20 mouse cellular contexts compared by ENCODE assay signal in genomic region chr6:83322794-83323193, GRCm38 (mm10).
"Had no signal": no experiment of that assay in that cellular context is flagged by ENCODE, and none has a peak within 500 bp of the region (broad histone marks: within the 10 kb centered on the region; RNA-seq: fewer than 3 reads in every experiment).

No protein-coding gene starts in this region.

- DNase-seq: kidney, adult 18-20 months; kidney, adult 9 months; kidney, postnatal 14 days; kidney, postnatal 4 days; left cerebral cortex, postnatal 4 days; lung, adult 18-20 months; lung, postnatal 10 days; right cerebral cortex, postnatal 14 days; right cerebral cortex, postnatal 4 days; thymus, postnatal 25 days had no signal

- H3K36me3 ChIP-seq: limb, embryonic 12.5 days; limb, embryonic 15.5 days; lung, embryonic 15.5 days; midbrain, embryonic 13.5 days had no signal

- ATAC-seq: intestine, embryonic 16.5 days; liver, embryonic 12.5 days; midbrain, embryonic 13.5 days; midbrain, embryonic 16.5 days had no signal

- H3K27ac ChIP-seq: limb, embryonic 12.5 days; limb, embryonic 15.5 days; lung, embryonic 15.5 days; midbrain, embryonic 10.5 days; midbrain, embryonic 13.5 days had no signal

- H3K9me3 ChIP-seq: limb, embryonic 12.5 days; limb, embryonic 15.5 days; liver, embryonic 12.5 days; lung, embryonic 15.5 days; megakaryocyte, embryonic 14.5 days; midbrain, embryonic 10.5 days; midbrain, embryonic 13.5 days had no signal

- H3K4me3 ChIP-seq: limb, embryonic 12.5 days; limb, embryonic 15.5 days; liver, embryonic 12.5 days; lung, embryonic 15.5 days; midbrain, embryonic 10.5 days; midbrain, embryonic 13.5 days; myocyte had no signal

- H3K27me3 ChIP-seq: limb, embryonic 12.5 days; limb, embryonic 15.5 days; liver, embryonic 12.5 days; lung, embryonic 15.5 days; megakaryocyte, embryonic 14.5 days; midbrain, embryonic 13.5 days had no signal

- H3K4me2 ChIP-seq: limb, embryonic 12.5 days; limb, embryonic 15.5 days; lung, embryonic 15.5 days; midbrain, embryonic 13.5 days had no signal

- H3K9ac ChIP-seq: limb, embryonic 12.5 days; limb, embryonic 15.5 days; lung, embryonic 15.5 days; midbrain, embryonic 13.5 days had no signal
